Mouse (Mus musculus) forebrain, embryonic 15.5 days (tissue): ENCODE results near the gene Cyth3. TPM values are rescaled to one million over a fixed set of nuclear protein-coding genes. Genes with fewer than 3 reads are reported as not detected.

Experiments
- ATAC-seq: fragments of 200-750 bp; cut with Nextera tagmentation; replicated peaks from 2 replicates; pipeline ENCODE4 v1.8.0; 2017; ENCODE audit warnings: mild to moderate bottlenecking, moderate TSS enrichment, moderate library complexity
- H3K27ac ChIP-seq: fragments of 300-500 bp; sonication (generic); replicated peaks from 2 replicates; pipeline ENCODE4 v1.5.1; 2015; ENCODE audit warnings: mild to moderate bottlenecking, inconsistent platforms
- H3K27me3 ChIP-seq: fragments of 300-500 bp; sonication (generic); 2 replicates; pipeline ENCODE4 v1.6.1; 2015; ENCODE audit warnings: inconsistent platforms
- H3K36me3 ChIP-seq: fragments of 300-500 bp; sonication (generic); 2 replicates; pipeline ENCODE4 v1.6.1; 2015; ENCODE audit warnings: mild to moderate bottlenecking, inconsistent platforms
- H3K4me1 ChIP-seq: fragments of 300-500 bp; sonication (generic); 2 replicates; pipeline ENCODE4 v1.6.1; 2015; ENCODE audit warnings: inconsistent platforms
- H3K4me2 ChIP-seq: fragments of 300-500 bp; sonication (generic); replicated peaks from 2 replicates; pipeline ENCODE4 v1.6.1; 2015; ENCODE audit warnings: mild to moderate bottlenecking, inconsistent platforms
- H3K4me3 ChIP-seq: fragments of 300-500 bp; sonication (generic); 2 replicates; pipeline ENCODE4 v1.5.1; 2015; ENCODE audit warnings: mild to moderate bottlenecking, inconsistent platforms
- H3K9ac ChIP-seq: fragments of 300-500 bp; sonication (generic); replicated peaks from 2 replicates; pipeline ENCODE4 v1.6.1; 2015; ENCODE audit warnings: mild to moderate bottlenecking, inconsistent platforms
- H3K9me3 ChIP-seq: fragments of 300-500 bp; sonication (generic); 2 replicates; pipeline ENCODE4 v1.6.1; 2016; ENCODE audit warnings: inconsistent platforms
- WGBS: fragments of 180-500 bp; shearing (Covaris S2); methylation state at CpG from one replicate; pipeline ENCODE4 v1.1.7; 2015; ENCODE audit warnings: mixed read lengths; 5-methylcytosine and 5-hydroxymethylcytosine counted together
- polyA plus RNA-seq: library from polyadenylated mRNA; unstranded; fragments of >200 nt; fragmentation: Nextera tagmentation; extraction: Ambion mirVana; gene quantifications from 2 replicates; pipeline ENCODE4 v1.2.1, GENCODE M21; 2015

Cyth3 gene
- polyA plus RNA-seq, 1 experiment from 2014 or later = 42.6 TPM

GRCm38 (mm10) chr5:143749630-143750208 lies 127.5 kb downstream of the Cyth3 start:
- Histone ChIP-seq H3K4me2 (no peak overlapping the region), H3K27ac (no peak overlapping the region), H3K36me3 (no peaks in the 10 kb centered on the region), H3K9me3 (no peaks in the 10 kb centered on the region), H3K4me3 (no peak overlapping the region), H3K27me3 (no peaks in the 10 kb centered on the region), H3K9ac (no peak overlapping the region), H3K4me1 (no peaks in the 10 kb centered on the region)
- WGBS = 81% methylated on average over 2 of the region's 2 CpGs
- no peak for ATAC-seq

DNA sequence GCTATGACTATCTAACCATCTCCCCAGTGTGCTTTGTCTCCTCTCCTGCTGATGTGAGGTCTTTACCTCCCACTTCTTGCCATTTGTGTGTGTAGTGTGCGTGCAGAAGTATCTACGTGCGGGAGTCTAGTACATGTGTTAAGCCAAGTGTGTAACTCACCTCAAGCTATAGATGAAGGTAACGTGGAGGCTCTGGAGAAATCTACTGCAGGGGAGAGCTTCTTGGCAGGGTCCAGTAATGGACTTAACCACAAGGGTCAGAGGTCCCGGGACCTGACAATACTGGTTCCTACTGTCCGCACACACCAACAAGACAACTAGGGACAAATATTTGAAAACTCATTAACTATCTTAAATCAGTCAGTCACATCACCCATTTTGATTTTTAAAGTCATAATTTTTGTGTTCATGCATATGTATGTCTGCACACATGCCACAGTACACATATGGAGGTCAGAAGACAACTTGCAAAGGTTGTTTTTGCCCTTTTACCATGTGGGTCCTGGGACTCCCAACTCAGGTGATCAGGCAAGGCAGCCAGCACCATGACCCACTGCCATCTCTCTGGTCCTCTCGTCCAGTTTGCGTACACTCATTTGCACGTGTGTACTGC lies 133.4 kb downstream of the Cyth3 start:
- 94% methylated on average over 9 of the region's 9 CpGs for WGBS
- no peak for ATAC-seq

DNA sequence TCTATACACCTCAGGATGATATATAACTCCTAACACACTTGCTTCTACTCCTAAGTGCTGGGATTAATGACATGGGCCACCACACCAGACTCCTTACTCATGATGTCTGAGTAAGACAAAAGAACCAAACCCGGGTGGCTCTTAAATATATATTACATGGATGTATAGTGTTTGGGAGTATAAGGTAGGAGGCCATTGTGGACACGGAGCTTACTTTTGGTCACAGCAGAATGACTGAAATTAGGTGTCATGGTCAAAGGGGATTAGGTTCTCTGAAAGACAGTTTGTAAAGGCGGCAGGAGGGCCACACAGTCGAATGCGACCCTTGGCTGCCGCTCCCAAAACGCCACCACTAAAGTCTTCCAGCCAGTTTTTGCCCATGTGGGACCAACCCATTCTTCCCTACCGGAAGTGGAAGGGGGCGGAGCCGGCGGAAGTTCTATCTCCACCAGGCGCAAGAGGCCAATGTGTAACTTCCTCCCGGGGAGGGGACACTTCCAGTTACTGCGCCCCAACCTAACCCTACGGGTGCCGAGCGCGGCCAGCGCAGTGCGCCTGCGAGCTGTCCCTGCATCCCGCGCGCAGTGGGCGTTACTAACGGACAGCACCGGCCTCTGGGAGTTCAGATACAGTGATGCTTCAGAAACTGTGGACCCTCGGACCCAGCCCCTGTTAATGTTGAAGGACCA lies 135.7 kb downstream of the Cyth3 start:
- WGBS = 21% methylated on average over 28 of the region's 28 CpGs
- Histone ChIP-seq H3K9ac (peak overlapping the region; percentile 51), H3K36me3 (no peaks in the 10 kb centered on the region), H3K27me3 (no peaks in the 10 kb centered on the region), H3K4me2 (peak overlapping the region; percentile 60), H3K4me3 (peak overlapping the region; percentile 49), H3K9me3 (no peaks in the 10 kb centered on the region), H3K4me1 (peaks cover 12% of the 10 kb centered on the region), H3K27ac (no peak overlapping the region)
- ATAC-seq = peak; percentile 97

More for the DNA sequence above, 133.4 kb downstream of the Cyth3 start:
- no peak overlapping the region for H3K9ac ChIP-seq
- H3K4me3 ChIP-seq = no peak overlapping the region
- no peaks in the 10 kb centered on the region for H3K9me3 ChIP-seq
- H3K4me2 ChIP-seq = no peak overlapping the region
- no peak overlapping the region for H3K27ac ChIP-seq
- no peaks in the 10 kb centered on the region for H3K27me3 ChIP-seq
- peaks cover 12% of the 10 kb centered on the region for H3K4me1 ChIP-seq
- H3K36me3 ChIP-seq = no peaks in the 10 kb centered on the region

DNA sequence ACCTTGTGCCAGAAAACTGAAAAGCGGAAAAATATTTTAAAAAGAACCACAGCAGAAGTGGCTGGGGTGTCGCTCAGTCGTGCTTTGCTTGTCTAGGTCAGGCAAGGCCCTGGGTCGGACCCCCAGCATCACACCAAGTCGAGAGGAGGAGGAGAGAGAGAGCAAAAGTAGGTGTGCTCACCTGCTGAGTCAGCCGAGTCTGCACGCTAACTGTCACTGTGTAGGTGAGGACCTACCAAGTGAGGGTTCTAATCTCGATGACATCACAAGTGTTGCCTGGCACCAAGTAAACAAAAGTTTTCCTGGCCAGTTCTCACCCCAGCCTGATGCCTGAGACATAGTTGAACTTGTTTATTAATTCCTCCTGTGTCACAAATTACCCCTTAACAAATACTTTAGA lies 137.3 kb downstream of the Cyth3 start:
- H3K4me3 ChIP-seq = no peak overlapping the region
- H3K9ac ChIP-seq = no peak overlapping the region
- H3K4me2 ChIP-seq = no peak overlapping the region
- no peaks in the 10 kb centered on the region for H3K36me3 ChIP-seq
- ATAC-seq = no peak
- peaks cover 12% of the 10 kb centered on the region for H3K4me1 ChIP-seq
- 90% methylated on average over 8 of the region's 8 CpGs for WGBS
- no peaks in the 10 kb centered on the region for H3K9me3 ChIP-seq
- no peaks in the 10 kb centered on the region for H3K27me3 ChIP-seq
- H3K27ac ChIP-seq = no peak overlapping the region

Other genes with a start within 250 kb of the Cyth3 start
- 117 and 128 TPM in 2 replicates for gene Kdelr2, start 218.6 kb upstream of the Cyth3 start, polyA plus RNA-seq
- gene Daglb, start 157.9 kb upstream of the Cyth3 start, polyA plus RNA-seq = 16.2 and 16.5 TPM in 2 replicates
- gene Rac1, start 94.4 kb upstream of the Cyth3 start, polyA plus RNA-seq = 396 and 402 TPM in 2 replicates
- 30.4 and 30.7 TPM in 2 replicates for gene Usp42, start 109.8 kb downstream of the Cyth3 start, polyA plus RNA-seq
- 46.7 and 47.5 TPM in 2 replicates for gene Eif2ak1, start 195.3 kb downstream of the Cyth3 start, polyA plus RNA-seq